Mouse (Mus musculus): Measurements from ENCODE around the gene Arl14. TPM values are rescaled to one million over a fixed set of nuclear protein-coding genes. Genes with fewer than 3 reads are reported as not detected.

The Arl14 gene
- polyA plus RNA-seq, 1 experiment, result not detected

DNA sequence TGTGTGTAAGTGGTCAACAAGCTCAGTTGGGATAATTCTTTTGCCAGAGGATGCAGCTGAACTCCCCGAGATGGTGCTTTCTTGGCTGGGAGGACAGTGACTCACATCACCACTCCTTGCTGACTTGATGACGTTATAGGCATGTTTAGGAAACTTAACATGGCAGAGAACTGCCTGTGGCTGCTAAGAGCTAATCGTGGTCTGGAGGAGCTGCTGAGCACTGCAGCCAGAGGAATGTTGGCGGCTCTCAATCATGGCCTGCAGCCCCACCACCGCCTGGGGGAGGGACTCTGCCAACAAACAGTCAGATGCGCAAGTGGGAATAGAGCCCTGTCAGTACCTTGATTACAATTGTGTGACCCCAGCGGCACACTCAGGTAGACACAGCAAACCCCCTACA lies 49.6 kb downstream of the Arl14 start:
- no peaks in the 10 kb centered on the region for H3K4me1 ChIP-seq (ENCODE audit: control insufficient read depth, insufficient read depth, low read length)
- TF ChIP-seq POLR2A (IDR thresholded peaks at IDR 0.05; ENCODE audit: borderline replicate concordance, control insufficient read depth, low read depth, low read length) (no peak), CTCF (IDR thresholded peaks at IDR 0.05; ENCODE audit: control insufficient read depth, insufficient read depth, low read length) (no peak)
- no peak overlapping the region for H3K27ac ChIP-seq (ENCODE audit: control insufficient read depth, insufficient read depth, low read depth, low read length, poor library complexity)
- no peak overlapping the region for H3K4me3 ChIP-seq (replicated peaks; ENCODE audit: control insufficient read depth, low read depth, low read length)
- WGBS, result 76% methylated on average over 7 of the region's 7 CpGs

Other genes starting within 250 kb of the Arl14 start
- gene Ift80, start 217.8 kb upstream of the Arl14 start, polyA plus RNA-seq (2011; ENCODE audit: insufficient read depth, insufficient read length, low replicate concordance, missing spikeins), result 16.5 and 17.3 TPM in 2 replicates
- 179 and 208 TPM in 2 replicates for gene Smc4, start 217.7 kb upstream of the Arl14 start, polyA plus RNA-seq (2011; ENCODE audit: insufficient read depth, insufficient read length, low replicate concordance, missing spikeins)
- 56.7 and 73.7 TPM in 2 replicates for gene Trim59, start 177.7 kb upstream of the Arl14 start, polyA plus RNA-seq (2011; ENCODE audit: insufficient read depth, insufficient read length, low replicate concordance, missing spikeins)
- 10.0 and 22.3 TPM in 2 replicates for gene Kpna4, start 95.3 kb upstream of the Arl14 start, polyA plus RNA-seq (2011; ENCODE audit: insufficient read depth, insufficient read length, low replicate concordance, missing spikeins)
- gene Ppm1l, start 94.4 kb downstream of the Arl14 start, polyA plus RNA-seq (2011; ENCODE audit: insufficient read depth, insufficient read length, low replicate concordance, missing spikeins), result 3.4 and 5.3 TPM in 2 replicates

Data from bone marrow, adult 2 months (tissue).